Mouse (Mus musculus): ENCODE data around the gene Gch1. TPM values are rescaled to one million over a fixed set of nuclear protein-coding genes. Genes with fewer than 3 reads are reported as not detected.

Gene Gch1
- polyA plus RNA-seq, 1 experiment from 2014 or later: 2.2 TPM

DNA sequence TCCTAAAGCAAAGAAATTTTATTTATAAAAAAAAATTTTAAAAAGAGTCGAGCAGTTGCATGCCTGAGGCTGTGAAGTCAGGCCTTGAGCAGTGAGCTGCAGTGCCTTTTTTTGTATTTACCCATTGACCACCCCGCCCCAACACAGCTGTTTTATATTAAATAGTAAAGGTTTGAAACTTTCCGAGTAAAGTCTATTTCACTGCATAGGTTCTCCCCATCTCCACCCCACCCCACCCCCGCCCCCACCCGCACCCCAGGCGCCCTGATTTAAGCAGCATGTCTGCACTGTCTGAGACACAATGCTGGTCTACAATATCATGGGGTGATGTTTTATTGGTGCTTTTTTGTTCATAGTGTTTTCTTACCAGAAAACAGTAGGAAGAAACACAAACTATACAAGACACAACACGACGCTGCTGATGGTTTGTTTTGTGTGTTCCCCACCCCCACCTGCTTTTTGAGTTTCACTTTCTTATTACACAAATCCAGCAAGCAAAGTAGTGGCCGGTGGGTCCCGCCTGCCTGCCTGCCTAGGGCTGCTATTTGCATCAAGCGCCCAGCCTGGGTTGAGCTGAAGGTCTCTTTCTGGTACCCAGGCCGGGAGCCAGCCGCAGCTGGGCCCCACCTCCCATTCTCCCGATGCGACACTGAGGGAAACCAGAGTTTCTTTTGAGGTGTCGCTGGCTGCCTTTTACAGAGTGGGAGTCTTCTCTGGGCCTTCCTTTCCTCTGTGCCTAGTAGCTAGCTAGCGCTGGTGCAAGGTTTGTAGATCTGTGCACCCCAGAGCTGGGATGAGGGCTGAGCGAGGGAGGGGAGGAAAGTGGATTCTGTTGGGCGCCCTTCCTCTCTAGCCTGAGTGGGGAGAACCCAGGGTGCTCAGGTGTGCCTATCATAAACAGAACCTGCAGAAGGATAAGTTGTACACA is 84.7 kb downstream of the Gch1 start:
- WGBS: 37% methylated on average over 19 of the region's 19 CpGs
- no peak overlapping the region for H3K9ac ChIP-seq
- H3K4me3 ChIP-seq: no peak overlapping the region
- no peak for ATAC-seq (ENCODE audit: low FRiP score, low read depth)
- no peak overlapping the region for H3K27ac ChIP-seq
- H3K4me2 ChIP-seq (replicated peaks): no peak overlapping the region
- H3K27me3 ChIP-seq (replicated peaks): no peaks in the 10 kb centered on the region
- H3K9me3 ChIP-seq: no peaks in the 10 kb centered on the region
- no peaks in the 10 kb centered on the region for H3K36me3 ChIP-seq
- no peaks in the 10 kb centered on the region for H3K4me1 ChIP-seq

Other genes with a start within 250 kb of the Gch1 start
- gene Wdhd1, start 87.4 kb upstream of the Gch1 start, polyA plus RNA-seq (2016; fragmentation: Nextera tagmentation; extraction: Ambion mirVana): 30.4 and 31.3 TPM in 2 replicates
- 5.2 and 6.0 TPM in 2 replicates for gene Socs4, start 87.5 kb upstream of the Gch1 start, polyA plus RNA-seq (2016; fragmentation: Nextera tagmentation; extraction: Ambion mirVana)
- 72.3 and 74.9 TPM in 2 replicates for gene Mapk1ip1l, start 108.9 kb upstream of the Gch1 start, polyA plus RNA-seq (2016; fragmentation: Nextera tagmentation; extraction: Ambion mirVana)
- 1.4 and 1.9 TPM in 2 replicates for gene Lgals3, start 178.3 kb upstream of the Gch1 start, polyA plus RNA-seq (2016; fragmentation: Nextera tagmentation; extraction: Ambion mirVana)
- 36.1 and 40.0 TPM in 2 replicates for gene Dlgap5, start 229.0 kb upstream of the Gch1 start, polyA plus RNA-seq (2016; fragmentation: Nextera tagmentation; extraction: Ambion mirVana)